Mouse (Mus musculus) heart, postnatal 0 days (tissue): ENCODE measurements around the gene Tcf25.

ENCODE experiments used
- CTCF ChIP-seq: IDR thresholded peaks from 2 replicates; pipeline ENCODE4 v1.5.1; 2016; ENCODE audit warnings: antibody characterized with exemption, control low read depth, low read depth
- EP300 ChIP-seq: IDR thresholded peaks from 2 replicates; pipeline ENCODE4 v1.6.1; 2016; ENCODE audit warnings: antibody characterized with exemption, low read depth

DNA sequence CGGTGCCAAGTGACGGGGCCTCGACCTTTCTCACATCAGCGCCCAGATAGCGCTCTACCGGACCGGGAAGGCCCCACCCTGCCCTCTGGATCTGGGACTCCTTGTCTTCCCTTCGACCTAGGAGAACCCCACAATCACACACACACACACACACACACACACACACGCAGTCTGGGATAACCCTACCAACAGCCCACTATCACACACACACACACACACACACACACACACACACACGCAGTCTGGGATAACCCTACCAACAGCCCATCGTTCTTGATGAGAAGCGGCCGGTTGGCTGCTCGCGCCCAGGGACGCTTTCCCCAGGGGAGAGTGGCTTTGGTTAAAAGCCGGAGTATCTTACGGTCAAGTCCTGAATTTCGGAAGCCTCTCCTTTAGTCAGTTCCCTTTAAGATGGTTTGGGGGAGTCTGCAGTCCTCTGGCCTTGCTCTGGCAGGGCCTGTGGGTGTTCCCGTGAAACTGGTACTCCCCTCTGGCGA lies 40.4 kb upstream of the Tcf25 start:
- no peak for TF ChIP-seq EP300
- TF ChIP-seq CTCF: no peak
